Mouse (Mus musculus): ENCODE data around the gene B4galt5.

The B4galt5 gene

GRCm38 (mm10) chr2:167304651-167305381 is 44.2 kb downstream of the B4galt5 start:
- ChIA-PET CTCF (interaction anchor here in 2 of 4 experiments (0.6 to 1.1 kb wide), 2 partner anchors 44 to 83 kb away, joined by 3 to 4 read pairs; partner anchors contain the start of gene B4galt5 (in 1 of the 2)), POLR2A (interaction anchor here in 2 of 4 experiments (0.6 to 4.3 kb wide), 13 partner anchors 10 to 289 kb away, joined by 3 to 21 read pairs (median 4); partner anchors contain the start of genes B4galt5 (in 1 of the 2) and Slc9a8 (in 1 of the 2))

- ChIA-PET POLR2A (interaction anchor here in 2 of 4 experiments (0.8 to 4.3 kb wide), 5 partner anchors 11 to 288 kb away, joined by 3 to 21 read pairs (median 4); no protein-coding TSS in a partner anchor), CTCF (no interaction called here)
These were observed 45.2 kb downstream of the B4galt5 start for GRCm38 (mm10) chr2:167303806-167304205.

GRCm38 (mm10) chr2:167303196-167303595 is 45.8 kb downstream of the B4galt5 start:
- CTCF ChIA-PET = no interaction called here

DNA sequence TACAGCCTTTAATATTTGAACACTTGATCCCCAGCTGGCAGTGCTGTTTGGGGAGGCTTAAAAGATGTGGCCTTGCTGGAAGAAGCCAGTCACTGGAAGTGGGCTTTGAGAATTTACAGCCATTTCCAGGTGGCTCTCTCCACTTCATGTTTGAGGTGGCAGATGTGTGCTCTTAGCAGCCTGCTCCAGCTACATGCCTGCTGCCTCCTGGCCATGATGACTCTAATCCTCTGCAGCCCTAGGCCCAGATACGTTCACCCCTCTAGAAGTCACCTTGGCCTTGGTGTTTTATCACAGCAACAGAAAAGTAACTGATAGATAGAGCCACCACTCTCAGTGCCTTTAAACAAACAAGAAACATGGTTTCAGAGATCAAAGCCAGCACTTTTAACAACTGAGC is 46.3 kb downstream of the B4galt5 start:
- ChIA-PET POLR2A (interaction anchor here in 3 of 4 experiments (0.6 to 2.3 kb wide), 12 partner anchors 10 to 820 kb away, joined by 3 to 13 read pairs (median 4); partner anchors contain the start of gene Slc9a8 (in 1 of the 3)), CTCF (interaction anchor here in 1 of 4 experiments (0.9 to 1.6 kb wide), 2 partner anchors 75 to 116 kb away, joined by 3 to 4 read pairs; no protein-coding TSS in a partner anchor)

More at GRCm38 (mm10) chr2:167303196-167303595, 45.8 kb downstream of the B4galt5 start:
- POLR2A ChIA-PET = interaction anchor here in 1 of 4 experiments (3.2 kb wide), 1 partner anchor 12 kb away, joined by 17 read pairs; no protein-coding TSS in a partner anchor

- CTCF ChIA-PET = interaction anchor here in 2 of 4 experiments (0.5 to 1.6 kb wide), 4 partner anchors 13 to 117 kb away, joined by 3 to 4 read pairs (median 4); no protein-coding TSS in a partner anchor
- POLR2A ChIA-PET = interaction anchor here (0.5 to 2.3 kb wide), 19 partner anchors 9 to 821 kb away, joined by 3 to 13 read pairs (median 3); partner anchors contain the start of gene Slc9a8 (in 1 of the 4)
These were observed 47.0 kb downstream of the B4galt5 start for GRCm38 (mm10) chr2:167302031-167302430.

- ChIA-PET POLR2A (interaction anchor here in 3 of 4 experiments (0.5 to 2.3 kb wide), 18 partner anchors 9 to 555 kb away, joined by 3 to 13 read pairs (median 3); partner anchors contain the start of genes B4galt5 (in 1 of the 3) and Slc9a8 (in 1 of the 3)), CTCF (interaction anchor here in 2 of 4 experiments (0.5 to 1.6 kb wide), 3 partner anchors 14 to 117 kb away, joined by 3 to 4 read pairs (median 4); no protein-coding TSS in a partner anchor)
These were observed 47.4 kb downstream of the B4galt5 start for GRCm38 (mm10) chr2:167301601-167302000.

GRCm38 (mm10) chr2:167300943-167301497 is 48.0 kb downstream of the B4galt5 start:
- POLR2A ChIA-PET = interaction anchor here in 3 of 4 experiments (0.6 to 2.6 kb wide), 15 partner anchors 8 to 239 kb away, joined by 3 to 14 read pairs (median 5); partner anchors contain the start of genes B4galt5 (in 1 of the 3), Slc9a8 (in 1 of the 3) and Znfx1 (in 1 of the 3)
- CTCF ChIA-PET = interaction anchor here in 1 of 4 experiments (0.6 to 1.6 kb wide), 3 partner anchors 22 to 292 kb away, joined by 4 read pairs; no protein-coding TSS in a partner anchor

- ChIA-PET POLR2A (interaction anchor here in 3 of 4 experiments (0.6 to 2.6 kb wide), 19 partner anchors 9 to 987 kb away, joined by 3 to 14 read pairs (median 5); partner anchors contain the start of genes B4galt5 (in 1 of the 3) and Znfx1 (in 1 of the 3)), CTCF (interaction anchor here (0.6 to 1.2 kb wide), 8 partner anchors 10 to 452 kb away, joined by 3 to 16 read pairs (median 3); partner anchors contain the start of genes Rnf114 (in 1 of the 4) and Spata2 (in 1 of the 4))
These were observed 48.9 kb downstream of the B4galt5 start for GRCm38 (mm10) chr2:167299861-167300667.

DNA sequence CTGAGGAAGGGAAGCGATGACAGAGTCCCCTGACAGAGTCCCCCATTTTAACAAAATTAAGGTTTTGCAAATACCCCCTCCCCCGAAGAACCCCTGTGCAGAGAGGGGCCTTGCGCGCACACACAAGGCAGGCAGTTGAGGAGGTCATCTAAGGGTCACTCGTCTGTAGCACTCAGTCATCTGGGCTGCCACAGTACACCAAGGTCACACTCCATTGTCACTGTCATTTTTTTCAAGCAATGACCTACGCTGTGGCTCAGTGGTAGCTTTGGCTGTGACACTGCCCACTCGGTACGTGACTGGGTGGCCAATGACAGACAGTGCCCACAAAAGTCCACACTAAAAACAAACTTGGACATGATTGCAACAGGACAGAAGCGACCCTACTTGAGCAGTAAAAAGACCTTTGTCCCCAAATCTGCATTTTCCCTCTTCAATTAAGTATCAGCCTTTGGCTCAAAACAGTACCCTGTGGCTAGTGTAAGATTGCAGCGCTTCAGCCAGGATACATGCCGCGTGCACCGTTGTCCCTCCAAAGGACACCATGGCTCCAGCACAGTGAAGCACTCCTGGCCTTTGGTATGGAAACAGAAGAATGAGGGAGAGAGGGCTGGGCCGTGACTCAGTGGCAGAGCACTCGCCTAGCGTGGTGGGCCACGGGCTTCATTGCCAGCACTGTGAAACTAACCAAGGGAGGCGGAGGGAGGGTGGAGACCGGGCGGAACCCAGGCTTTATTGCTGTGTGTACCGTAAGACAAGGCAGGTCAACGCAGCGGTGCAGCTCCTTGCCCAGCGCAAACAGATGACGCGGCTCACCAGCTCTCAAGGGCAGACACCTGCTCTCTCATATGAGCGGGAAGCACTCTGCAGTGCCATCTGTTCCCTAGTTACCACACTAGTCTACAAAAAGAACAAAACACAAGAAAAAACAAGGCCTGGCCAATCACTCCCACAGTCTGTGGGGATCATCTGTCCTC is 50.0 kb downstream of the B4galt5 start:
- ChIA-PET POLR2A (interaction anchor here in 3 of 4 experiments (0.5 to 2.6 kb wide), 22 partner anchors 8 to 237 kb away, joined by 3 to 14 read pairs (median 4); partner anchors contain the start of genes B4galt5 (in 2 of the 3), Slc9a8 (in 1 of the 3) and Znfx1 (in 1 of the 3)), CTCF (interaction anchor here (0.6 to 1.2 kb wide), 7 partner anchors 11 to 450 kb away, joined by 3 to 16 read pairs (median 3); partner anchors contain the start of genes Rnf114 (in 1 of the 4), Slc9a8 (in 1 of the 4) and Spata2 (in 1 of the 4))

DNA sequence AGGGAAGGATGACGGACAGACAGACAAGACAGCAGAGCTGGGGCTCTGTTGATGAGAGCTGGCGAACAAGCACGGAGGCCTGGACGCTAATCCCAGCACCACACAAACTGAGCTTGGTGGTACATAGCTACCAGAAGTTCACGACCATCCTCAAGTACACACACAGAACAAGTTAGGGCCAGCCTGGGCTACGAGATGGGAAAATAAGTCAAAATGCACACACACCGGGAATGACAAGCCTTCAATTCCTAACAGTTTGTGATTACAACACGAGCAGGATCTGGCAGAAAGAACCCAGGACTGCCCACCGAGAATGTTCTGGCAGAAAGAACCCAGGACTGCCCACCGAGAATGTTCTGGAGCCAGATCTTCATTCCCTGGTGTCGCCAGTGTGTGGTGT is 51.0 kb downstream of the B4galt5 start:
- ChIA-PET POLR2A (interaction anchor here in 2 of 4 experiments (0.5 to 2.9 kb wide), 11 partner anchors 8 to 51 kb away, joined by 3 to 14 read pairs (median 3); partner anchors contain the start of gene B4galt5 (in 1 of the 2)), CTCF (no interaction called here)

- ChIA-PET POLR2A (interaction anchor here in 2 of 4 experiments (0.7 to 3.2 kb wide), 24 partner anchors 11 to 232 kb away, joined by 3 to 23 read pairs (median 4); partner anchors contain the start of gene Znfx1 (in 1 of the 2)), CTCF (interaction anchor here in 2 of 4 experiments (0.7 to 1.6 kb wide), 4 partner anchors 12 to 92 kb away, joined by 3 to 6 read pairs (median 4); no protein-coding TSS in a partner anchor)
These were observed 54.1 kb downstream of the B4galt5 start for GRCm38 (mm10) chr2:167294926-167295325.

GRCm38 (mm10) chr2:167294216-167294615 is 54.8 kb downstream of the B4galt5 start:
- POLR2A ChIA-PET = interaction anchor here in 2 of 4 experiments (0.7 to 3.2 kb wide), 20 partner anchors 11 to 231 kb away, joined by 3 to 23 read pairs (median 3); partner anchors contain the start of gene Znfx1 (in 1 of the 2)
- CTCF ChIA-PET = interaction anchor here in 3 of 4 experiments (0.6 to 1.6 kb wide), 9 partner anchors 12 to 219 kb away, joined by 3 to 6 read pairs (median 3); no protein-coding TSS in a partner anchor

GRCm38 (mm10) chr2:167293289-167294085 is 55.5 kb downstream of the B4galt5 start:
- ChIA-PET POLR2A (interaction anchor here in 3 of 4 experiments (0.6 to 3.2 kb wide), 27 partner anchors 8 to 243 kb away, joined by 3 to 35 read pairs (median 4); partner anchors contain the start of gene Slc9a8 (in 1 of the 3)), CTCF (interaction anchor here in 3 of 4 experiments (0.6 to 1.6 kb wide), 9 partner anchors 12 to 336 kb away, joined by 3 to 18 read pairs (median 3); no protein-coding TSS in a partner anchor)

DNA sequence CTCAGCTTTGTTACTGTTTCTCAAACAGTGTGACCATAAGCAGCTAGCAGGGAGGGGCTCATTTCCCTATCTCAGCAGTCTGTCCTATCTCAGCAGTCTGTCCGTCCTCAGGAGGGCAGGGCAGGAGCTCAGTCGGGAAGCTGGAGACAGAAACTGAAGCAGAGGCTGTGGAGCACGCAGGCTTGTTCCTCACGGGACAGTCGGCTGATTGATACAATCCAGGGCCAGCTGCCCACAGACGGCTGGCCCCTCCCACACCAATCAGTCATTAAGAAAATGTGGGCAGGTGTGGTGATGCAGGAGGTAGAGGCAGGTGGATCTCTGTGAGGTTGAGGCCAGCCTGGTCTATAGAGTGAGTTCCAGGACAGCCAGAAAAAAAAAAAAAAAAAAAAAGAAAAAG is 56.1 kb downstream of the B4galt5 start:
- ChIA-PET POLR2A (interaction anchor here in 2 of 4 experiments (0.6 to 3.2 kb wide), 22 partner anchors 9 to 242 kb away, joined by 3 to 35 read pairs (median 4); partner anchors contain the start of gene Slc9a8 (in 1 of the 2)), CTCF (interaction anchor here in 3 of 4 experiments (0.6 to 1.6 kb wide), 6 partner anchors 14 to 335 kb away, joined by 3 to 18 read pairs (median 4); no protein-coding TSS in a partner anchor)
